Mouse (Mus musculus): Measurements from ENCODE around the gene Ninj1.

The Ninj1 gene

GRCm38 (mm10) chr13:49215504-49216219 lies 28.4 kb downstream of the Ninj1 start, which contains the start of gene Card19:
Gene Card19, minus strand, starts transcription at chr13:49216037.
- in situ Hi-C loops (cut with MboI; ENCODE audit: low pct_unique_long_range_greater_than_20kb in 1 of 2, low sequenced_read_pairs in 2 of 2, unreplicated experiment in 1 of 2): no loop called here

GRCm38 (mm10) chr13:49216220-49216552 lies 28.9 kb downstream of the Ninj1 start:
- in situ Hi-C loops (cut with MboI; ENCODE audit: low pct_unique_long_range_greater_than_20kb in 1 of 2, low sequenced_read_pairs in 2 of 2, unreplicated experiment in 1 of 2): no loop called here

DNA sequence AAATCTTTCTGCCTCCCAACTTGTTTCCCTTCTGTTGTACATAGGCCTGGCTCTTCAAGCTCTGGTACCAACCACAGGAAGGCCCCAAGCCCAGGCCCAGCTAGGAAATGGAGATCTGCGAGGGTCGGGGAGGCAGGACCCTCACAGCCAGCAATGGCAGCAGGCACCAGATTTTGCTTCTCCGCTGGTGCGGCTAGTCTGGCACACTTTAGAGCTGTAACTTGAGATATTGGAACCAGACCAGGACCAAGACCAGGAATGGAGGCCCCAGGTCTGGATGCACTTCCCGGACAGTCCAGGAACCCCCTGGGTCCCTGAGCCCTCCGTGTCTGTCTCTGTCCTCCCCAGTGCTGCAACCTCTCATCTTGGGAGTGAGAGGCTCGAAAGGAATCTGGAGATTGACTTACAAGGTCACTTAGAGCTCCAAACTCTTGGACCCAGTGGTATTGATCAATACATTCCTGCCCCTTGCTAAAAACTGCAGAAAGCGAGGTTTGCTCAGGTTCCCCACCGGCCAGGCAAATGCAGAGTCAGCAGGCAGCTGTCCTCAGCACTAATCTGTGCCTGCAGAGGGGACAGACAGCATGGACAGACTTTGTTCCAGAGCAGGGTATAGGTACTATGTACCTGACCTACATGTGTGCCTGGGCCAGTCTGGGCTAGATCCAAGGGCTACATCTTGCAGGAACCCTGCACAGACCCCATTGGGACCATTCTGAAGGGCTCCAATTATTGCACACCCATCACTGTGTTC lies 29.7 kb downstream of the Ninj1 start:
- in situ Hi-C loops (cut with MboI; ENCODE audit: low pct_unique_long_range_greater_than_20kb in 1 of 2, low sequenced_read_pairs in 2 of 2, unreplicated experiment in 1 of 2): no loop called here

DNA sequence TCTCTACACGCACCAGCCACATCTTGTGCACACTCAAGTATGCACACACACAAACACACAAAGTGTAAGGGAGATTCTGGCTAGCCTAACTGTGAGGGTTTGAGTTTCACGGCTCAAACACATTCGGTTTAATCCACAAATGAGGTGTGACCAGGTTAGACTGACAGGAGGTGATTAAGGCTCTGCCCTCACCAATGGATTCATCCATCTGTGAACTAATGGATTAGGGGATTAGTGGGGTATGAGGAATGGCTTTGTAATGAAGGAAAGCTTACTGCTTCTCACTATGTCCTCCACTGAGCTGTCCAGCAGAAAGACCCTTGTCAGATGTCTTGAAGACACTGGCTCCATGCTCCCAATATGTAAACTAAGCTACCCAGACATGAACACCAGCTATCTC lies 31.4 kb downstream of the Ninj1 start:
- in situ Hi-C loops (cut with MboI; ENCODE audit: low pct_unique_long_range_greater_than_20kb in 1 of 2, low sequenced_read_pairs in 2 of 2, unreplicated experiment in 1 of 2): no loop called here

- in situ Hi-C loops (cut with MboI; ENCODE audit: low pct_unique_long_range_greater_than_20kb in 1 of 2, low sequenced_read_pairs in 2 of 2, unreplicated experiment in 1 of 2): no loop called here
Observed at GRCm38 (mm10) chr13:49219367-49219766, 32.1 kb downstream of the Ninj1 start.

DNA sequence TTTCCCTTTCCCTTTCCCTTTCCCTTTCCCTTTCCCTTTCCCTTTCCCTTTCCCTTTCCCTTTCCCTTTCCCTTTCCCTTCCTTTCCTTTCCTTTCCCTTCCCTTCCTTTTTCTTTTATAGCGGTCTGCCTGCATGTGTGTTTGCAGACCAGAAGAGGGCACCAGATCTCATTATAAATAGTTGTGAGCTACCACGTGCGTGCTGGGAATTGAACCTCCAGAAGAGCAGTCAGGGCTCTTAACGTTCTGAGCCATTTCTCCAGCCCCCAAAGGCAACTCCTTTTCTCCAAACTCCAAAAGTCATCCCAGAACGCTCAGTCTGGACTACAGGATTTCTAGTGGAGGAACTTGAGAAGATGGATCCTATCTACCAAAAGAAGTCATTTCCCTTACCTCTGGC lies 33.6 kb downstream of the Ninj1 start:
- in situ Hi-C loops (cut with MboI; ENCODE audit: low pct_unique_long_range_greater_than_20kb in 1 of 2, low sequenced_read_pairs in 2 of 2, unreplicated experiment in 1 of 2): loop anchor here in 1 of 2 experiments (10.0 kb wide), 1 partner anchor 194 kb away; no protein-coding TSS in a partner anchor

GRCm38 (mm10) chr13:49224314-49224713 lies 37.0 kb downstream of the Ninj1 start:
- in situ Hi-C loops (cut with MboI; ENCODE audit: low pct_unique_long_range_greater_than_20kb in 1 of 2, low sequenced_read_pairs in 2 of 2, unreplicated experiment in 1 of 2): loop anchor here in 1 of 2 experiments (10.0 kb wide), 1 partner anchor 190 kb away; no protein-coding TSS in a partner anchor

DNA sequence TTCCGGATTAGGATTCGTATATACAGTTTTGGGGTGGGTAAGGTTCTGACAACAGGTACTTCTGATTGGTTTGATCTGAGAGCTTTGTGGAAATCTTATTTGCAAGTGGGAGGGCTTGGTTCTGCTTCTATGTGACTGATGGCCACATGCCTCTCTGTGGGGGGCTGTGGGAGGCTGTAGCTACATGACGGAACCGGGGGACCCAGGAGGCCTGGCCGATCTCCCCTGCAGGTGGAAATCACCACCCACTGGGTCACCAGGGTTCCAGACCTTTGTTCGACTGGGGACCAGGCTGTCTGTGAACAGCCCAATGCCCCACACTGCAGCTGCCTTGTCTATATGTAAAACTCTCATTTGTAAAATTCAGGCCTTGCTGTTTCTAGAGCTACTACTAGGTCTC lies 37.4 kb downstream of the Ninj1 start:
- in situ Hi-C loops (cut with MboI; ENCODE audit: low pct_unique_long_range_greater_than_20kb in 1 of 2, low sequenced_read_pairs in 2 of 2, unreplicated experiment in 1 of 2): loop anchor here in 1 of 2 experiments (10.0 kb wide), 1 partner anchor 190 kb away; no protein-coding TSS in a partner anchor

- in situ Hi-C loops (cut with MboI; ENCODE audit: low pct_unique_long_range_greater_than_20kb in 1 of 2, low sequenced_read_pairs in 2 of 2, unreplicated experiment in 1 of 2): loop anchor here in 1 of 2 experiments (10.0 kb wide), 1 partner anchor 190 kb away; no protein-coding TSS in a partner anchor
Observed at GRCm38 (mm10) chr13:49225159-49225558, 37.9 kb downstream of the Ninj1 start.

DNA sequence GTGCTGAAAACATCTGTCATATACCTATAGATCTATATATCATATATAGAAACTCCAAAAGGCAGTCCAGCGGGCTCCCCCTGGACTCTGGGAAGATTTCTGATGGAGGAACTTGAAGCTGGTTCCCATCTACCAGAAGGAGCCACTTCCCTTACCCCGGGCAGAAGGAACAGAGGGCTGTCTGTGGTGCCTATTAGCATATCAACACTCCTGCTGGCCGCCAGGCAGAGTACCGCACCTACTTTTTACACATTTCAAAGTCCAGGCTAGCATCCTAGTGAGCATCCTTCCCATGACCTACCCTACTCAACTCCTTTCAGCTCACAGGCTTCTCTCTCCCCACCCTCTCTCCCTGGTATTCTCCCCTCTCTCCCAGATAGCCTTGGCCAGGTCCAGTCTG lies 38.3 kb downstream of the Ninj1 start:
- in situ Hi-C loops (cut with MboI; ENCODE audit: low pct_unique_long_range_greater_than_20kb in 1 of 2, low sequenced_read_pairs in 2 of 2, unreplicated experiment in 1 of 2): loop anchor here in 1 of 2 experiments (10.0 kb wide), 1 partner anchor 189 kb away; no protein-coding TSS in a partner anchor

- in situ Hi-C loops (cut with MboI; ENCODE audit: low pct_unique_long_range_greater_than_20kb in 1 of 2, low sequenced_read_pairs in 2 of 2, unreplicated experiment in 1 of 2): no loop called here
Observed at GRCm38 (mm10) chr13:49233792-49234572, 46.7 kb downstream of the Ninj1 start.

DNA sequence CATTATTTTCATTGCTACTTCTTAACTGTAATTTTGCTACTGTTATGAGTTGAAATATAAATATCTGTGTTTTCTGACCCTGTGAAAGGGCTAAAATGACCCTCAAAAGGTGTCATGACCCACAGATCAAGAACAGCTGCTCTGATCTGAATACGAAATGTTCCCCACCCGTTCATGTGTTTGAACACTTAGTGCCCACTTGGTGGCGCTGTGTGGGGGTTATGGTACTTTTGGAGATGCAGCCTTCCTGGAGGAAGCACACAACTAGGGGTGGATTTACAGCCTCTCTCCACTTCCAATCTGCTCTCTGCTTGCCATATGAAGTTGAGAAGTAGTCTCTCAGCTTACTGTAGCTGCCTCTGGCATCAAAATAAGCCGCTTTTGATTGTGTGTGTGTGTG lies 47.4 kb downstream of the Ninj1 start:
- in situ Hi-C loops (cut with MboI; ENCODE audit: low pct_unique_long_range_greater_than_20kb in 1 of 2, low sequenced_read_pairs in 2 of 2, unreplicated experiment in 1 of 2): no loop called here

DNA sequence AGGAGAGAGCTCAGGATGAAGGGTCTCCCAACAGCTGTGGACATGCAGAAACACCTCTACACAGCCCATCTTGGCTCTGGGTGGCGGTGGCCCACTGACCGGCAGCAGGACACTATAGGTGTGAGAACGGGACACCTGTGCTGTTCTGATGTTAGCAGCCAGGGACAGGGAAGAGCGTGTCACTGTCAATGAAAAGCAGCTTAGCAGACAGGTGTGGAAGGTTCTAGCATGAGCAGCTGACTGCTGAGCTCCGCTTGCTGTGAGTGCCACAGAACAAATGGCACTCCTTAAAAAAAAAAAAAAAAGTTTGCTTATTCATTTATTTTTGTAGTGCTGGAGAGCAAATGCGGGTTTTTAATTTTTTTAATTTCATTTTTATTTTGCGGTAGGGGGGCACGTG lies 50.3 kb downstream of the Ninj1 start:
- in situ Hi-C loops (cut with MboI; ENCODE audit: low pct_unique_long_range_greater_than_20kb in 1 of 2, low sequenced_read_pairs in 2 of 2, unreplicated experiment in 1 of 2): no loop called here

DNA sequence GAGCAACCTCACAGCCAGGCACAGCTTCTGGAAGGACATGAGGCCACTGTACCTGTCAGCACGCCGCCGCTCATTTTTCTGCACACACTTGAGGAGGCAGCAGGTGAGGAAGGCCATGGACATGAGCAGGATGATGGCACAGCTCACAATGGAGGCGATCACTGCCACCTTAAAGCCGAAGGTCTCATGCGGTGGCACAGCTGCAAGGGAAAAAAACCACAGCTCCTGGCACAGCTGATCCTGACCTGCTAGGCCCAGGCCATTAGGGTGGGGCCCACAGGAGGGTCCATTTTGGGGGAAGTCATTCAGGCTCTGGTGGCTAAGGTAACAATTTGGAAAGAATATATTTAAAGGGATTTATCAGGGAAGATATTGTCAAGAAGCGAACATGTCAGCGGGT lies 51.5 kb downstream of the Ninj1 start:
- in situ Hi-C loops (cut with MboI; ENCODE audit: low pct_unique_long_range_greater_than_20kb in 1 of 2, low sequenced_read_pairs in 2 of 2, unreplicated experiment in 1 of 2): no loop called here

- in situ Hi-C loops (cut with MboI; ENCODE audit: low pct_unique_long_range_greater_than_20kb in 1 of 2, low sequenced_read_pairs in 2 of 2, unreplicated experiment in 1 of 2): no loop called here
Observed at GRCm38 (mm10) chr13:49242321-49243065, 55.2 kb downstream of the Ninj1 start.

GRCm38 (mm10) chr13:49243492-49243891 lies 56.2 kb downstream of the Ninj1 start:
- in situ Hi-C loops (cut with MboI; ENCODE audit: low pct_unique_long_range_greater_than_20kb in 1 of 2, low sequenced_read_pairs in 2 of 2, unreplicated experiment in 1 of 2): no loop called here

DNA sequence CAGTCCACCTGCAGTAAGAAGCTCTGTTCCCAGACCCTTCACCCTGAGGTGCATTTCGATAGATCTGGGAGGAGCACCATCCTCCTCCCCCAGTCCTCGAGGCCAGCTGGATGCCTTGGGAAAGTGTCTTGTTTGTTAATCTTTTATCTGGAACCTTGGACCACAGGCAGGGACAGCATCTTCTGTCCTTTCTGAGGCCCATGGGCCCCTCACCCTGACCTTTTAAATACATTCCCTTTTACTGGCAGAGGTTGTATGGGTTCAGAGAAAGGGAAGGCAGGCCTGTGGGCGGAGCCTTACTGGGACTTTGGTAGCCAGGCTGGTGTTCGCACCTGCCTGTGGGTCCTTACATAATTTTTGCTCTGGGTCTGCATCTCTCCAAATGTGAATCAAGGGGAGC lies 58.0 kb downstream of the Ninj1 start:
- in situ Hi-C loops (cut with MboI; ENCODE audit: low pct_unique_long_range_greater_than_20kb in 1 of 2, low sequenced_read_pairs in 2 of 2, unreplicated experiment in 1 of 2): no loop called here

All from mouse embryonic stem cell (cell line).